Mouse (Mus musculus) heart, postnatal 0 days (tissue): ENCODE measurements around the gene Dram1. TPM values are rescaled to one million over a fixed set of nuclear protein-coding genes. Genes with fewer than 3 reads are reported as not detected.

Source experiments
- ATAC-seq: fragments of 200-750 bp; cut with Nextera tagmentation; 2 replicates; pipeline ENCODE4 v1.8.0; 2017; ENCODE audit warnings: low read depth, moderate number of reproducible peaks, moderate library complexity; ENCODE audit not compliant: insufficient read depth
- DNase-seq: peaks from one replicate; pipeline ENCODE4 v3.0.0-alpha.2; 2016; ENCODE audit warnings: low spot score
- H3K27ac ChIP-seq: fragments of 300-500 bp; sonication (generic); 2 replicates; pipeline ENCODE4 v1.5.1; 2014; ENCODE audit warnings: low read depth, mild to moderate bottlenecking
- H3K27me3 ChIP-seq: fragments of 300-500 bp; sonication (generic); 2 replicates; pipeline ENCODE4 v1.6.1; 2014; ENCODE audit warnings: low read length, mixed read lengths; ENCODE audit not compliant: control insufficient read depth, insufficient read depth
- H3K36me3 ChIP-seq: fragments of 300-500 bp; sonication (generic); replicated peaks from 2 replicates; pipeline ENCODE4 v1.6.1; 2014; ENCODE audit warnings: low read length, mixed read lengths; ENCODE audit not compliant: control insufficient read depth, insufficient read depth
- H3K4me1 ChIP-seq: fragments of 300-500 bp; sonication (generic); 2 replicates; pipeline ENCODE4 v1.6.1; 2014; ENCODE audit warnings: antibody characterized with exemption; ENCODE audit not compliant: control insufficient read depth, insufficient read depth
- H3K4me2 ChIP-seq: fragments of 300-500 bp; sonication (generic); 2 replicates; pipeline ENCODE4 v1.6.1; 2014; ENCODE audit warnings: low read depth, mild to moderate bottlenecking, low read length, moderate library complexity
- H3K4me3 ChIP-seq: fragments of 300-500 bp; sonication (generic); 2 replicates; pipeline ENCODE4 v1.5.1; 2014; ENCODE audit warnings: low read depth, low read length
- H3K9ac ChIP-seq: fragments of 300-500 bp; sonication (generic); replicated peaks from 2 replicates; pipeline ENCODE4 v1.6.1; 2014; ENCODE audit warnings: low read depth, low read length, mixed read lengths
- H3K9me3 ChIP-seq: fragments of 300-500 bp; sonication (generic); replicated peaks from 2 replicates; pipeline ENCODE4 v1.6.1; 2016; ENCODE audit warnings: low read length; ENCODE audit not compliant: control insufficient read depth
- CTCF ChIP-seq: IDR thresholded peaks from 2 replicates; pipeline ENCODE4 v1.5.1; 2016; ENCODE audit warnings: antibody characterized with exemption, control low read depth, low read depth
- EP300 ChIP-seq: IDR thresholded peaks from 2 replicates; pipeline ENCODE4 v1.6.1; 2016; ENCODE audit warnings: antibody characterized with exemption, low read depth
- WGBS: fragments of 180-500 bp; shearing (Covaris S2); extraction: QIAGEN DNeasy Blood & Tissue Kit; methylation state at CpG from one replicate; pipeline ENCODE4 v1.1.7; 2014; 5-methylcytosine and 5-hydroxymethylcytosine counted together
- polyA plus RNA-seq: library from polyadenylated mRNA; unstranded; fragments of >200 nt; fragmentation: Nextera tagmentation; extraction: Ambion mirVana; gene quantifications from 2 replicates; pipeline ENCODE4 v1.2.1, GENCODE M21; 2015
- total RNA-seq: library from RNA; depleted of rRNA; stranded (reverse); fragments of >200 nt; gene quantifications from 2 replicates; pipeline ENCODE4 v1.2.3, GENCODE M21; 2014; ENCODE audit warnings: low replicate concordance

Gene Dram1
- total and polyA plus RNA-seq, 2 experiments from 2014 or later, result 1.5 to 1.8 TPM

GRCm38 (mm10) chr10:88303079-88303478 is 75.8 kb downstream of the Dram1 start:
- H3K9ac ChIP-seq, result no peak overlapping the region
- no peak for TF ChIP-seq CTCF
- no peak for TF ChIP-seq EP300
- ATAC-seq, result no peak
- H3K4me2 ChIP-seq, result no peak overlapping the region
- H3K4me1 ChIP-seq, result no peaks in the 10 kb centered on the region
- no peaks in the 10 kb centered on the region for H3K27me3 ChIP-seq
- DNase-seq, result no peak
- H3K36me3 ChIP-seq, result no peaks in the 10 kb centered on the region
- H3K4me3 ChIP-seq, result no peak overlapping the region
- H3K9me3 ChIP-seq, result peaks cover 6% of the 10 kb centered on the region; the same call in 1 of the 2 replicates
- no peak overlapping the region for H3K27ac ChIP-seq
- 68% methylated on average over 11 of the region's 11 CpGs for WGBS

- no peaks in the 10 kb centered on the region for H3K36me3 ChIP-seq
- H3K4me1 ChIP-seq, result no peaks in the 10 kb centered on the region
- TF ChIP-seq EP300, result no peak
- TF ChIP-seq CTCF, result no peak
- H3K27ac ChIP-seq, result no peak overlapping the region
- ATAC-seq (no peak), DNase-seq (no peak)
- WGBS, result 79% methylated on average over 6 of the region's 6 CpGs
- no peak overlapping the region for H3K4me3 ChIP-seq
- no peaks in the 10 kb centered on the region for H3K27me3 ChIP-seq
- H3K9me3 ChIP-seq, result peaks cover 6% of the 10 kb centered on the region; the same call in 1 of the 2 replicates
- H3K4me2 ChIP-seq, result no peak overlapping the region
- no peak overlapping the region for H3K9ac ChIP-seq
Observed at GRCm38 (mm10) chr10:88301802-88302470, 76.9 kb downstream of the Dram1 start.

GRCm38 (mm10) chr10:88296991-88297390 is 81.9 kb downstream of the Dram1 start:
- DNase-seq (no peak), ATAC-seq (no peak)
- H3K27me3 ChIP-seq, result no peaks in the 10 kb centered on the region
- no peaks in the 10 kb centered on the region for H3K4me1 ChIP-seq
- H3K9ac ChIP-seq, result no peak overlapping the region
- no peak overlapping the region for H3K4me2 ChIP-seq
- no peaks in the 10 kb centered on the region for H3K36me3 ChIP-seq
- peaks cover 6% of the 10 kb centered on the region; the same call in 1 of the 2 replicates for H3K9me3 ChIP-seq
- H3K27ac ChIP-seq, result no peak overlapping the region
- H3K4me3 ChIP-seq, result no peak overlapping the region
- no peak for TF ChIP-seq EP300
- TF ChIP-seq CTCF, result no peak
- WGBS, result 51% methylated on average over 10 of the region's 10 CpGs

GRCm38 (mm10) chr10:88295091-88295490 is 83.8 kb downstream of the Dram1 start:
- no peak overlapping the region for H3K4me2 ChIP-seq
- no peak overlapping the region for H3K4me3 ChIP-seq
- H3K9ac ChIP-seq, result no peak overlapping the region
- H3K27me3 ChIP-seq, result no peaks in the 10 kb centered on the region
- H3K4me1 ChIP-seq, result no peaks in the 10 kb centered on the region
- ATAC-seq (no peak), DNase-seq (no peak)
- no peak overlapping the region for H3K27ac ChIP-seq
- H3K36me3 ChIP-seq, result no peaks in the 10 kb centered on the region
- peaks cover 6% of the 10 kb centered on the region; the same call in 1 of the 2 replicates for H3K9me3 ChIP-seq
- no peak for TF ChIP-seq CTCF
- TF ChIP-seq EP300, result no peak
- 69% methylated on average over 6 of the region's 6 CpGs for WGBS

GRCm38 (mm10) chr10:88288061-88288460 is 90.8 kb downstream of the Dram1 start:
- Histone ChIP-seq H3K36me3 (no peaks in the 10 kb centered on the region), H3K4me2 (no peak overlapping the region), H3K9ac (no peak overlapping the region), H3K4me3 (no peak overlapping the region), H3K27ac (no peak overlapping the region), H3K4me1 (no peaks in the 10 kb centered on the region), H3K9me3 (no peaks in the 10 kb centered on the region), H3K27me3 (no peaks in the 10 kb centered on the region)
- no peak for ATAC-seq
- DNase-seq, result no peak
- WGBS, result 81% methylated on average over 10 of the region's 10 CpGs
- TF ChIP-seq CTCF, result no peak
- TF ChIP-seq EP300, result no peak

GRCm38 (mm10) chr10:88287261-88287660 is 91.6 kb downstream of the Dram1 start:
- no peak for ATAC-seq
- no peaks in the 10 kb centered on the region for H3K36me3 ChIP-seq
- no peaks in the 10 kb centered on the region for H3K4me1 ChIP-seq
- no peak for TF ChIP-seq EP300
- no peak for TF ChIP-seq CTCF
- H3K4me2 ChIP-seq, result no peak overlapping the region
- H3K9ac ChIP-seq, result no peak overlapping the region
- 65% methylated on average over 8 of the region's 8 CpGs for WGBS
- H3K27ac ChIP-seq, result no peak overlapping the region
- H3K9me3 ChIP-seq, result no peaks in the 10 kb centered on the region
- no peaks in the 10 kb centered on the region for H3K27me3 ChIP-seq
- H3K4me3 ChIP-seq, result no peak overlapping the region
- no peak for DNase-seq
